Mouse (Mus musculus) C2C12 (cell line): ENCODE results near the gene Cabp7.

ENCODE experiments used
- CTCF ChIP-seq: IDR thresholded peaks from one replicate; pipeline ENCODE4 v1.5.1; 2011; ENCODE audit not compliant: control insufficient read depth, insufficient read depth, insufficient read length
- FOSL1 ChIP-seq: IDR thresholded peaks from one replicate; pipeline ENCODE4 v1.8.0; 2011; ENCODE audit warnings: mild to moderate bottlenecking, low read length; ENCODE audit not compliant: poor library complexity, insufficient read depth, severe bottlenecking
- MAX ChIP-seq: IDR thresholded peaks from one replicate; pipeline ENCODE4 v1.6.1; 2011; ENCODE audit warnings: mild to moderate bottlenecking, control low read depth
- MYOD1 ChIP-seq: IDR thresholded peaks from one replicate; pipeline ENCODE4 v1.6.1; 2011; ENCODE audit warnings: low read depth; ENCODE audit not compliant: control insufficient read depth, insufficient read length
- MYOG ChIP-seq: IDR thresholded peaks from one replicate; pipeline ENCODE4 v1.6.1; 2011; ENCODE audit not compliant: control insufficient read depth, insufficient read length; ENCODE audit errors: extremely low read depth
- USF1 ChIP-seq: IDR thresholded peaks from one replicate; pipeline ENCODE4 v1.6.1; 2011; ENCODE audit warnings: low read depth, mild to moderate bottlenecking, control low read depth, moderate library complexity

- TF ChIP-seq CTCF = no peak
- no peak for TF ChIP-seq MYOG
- TF ChIP-seq MAX = no peak
- no peak for TF ChIP-seq MYOD1
- TF ChIP-seq USF1 = no peak
- no peak for TF ChIP-seq FOSL1
These were observed 25.5 kb downstream of the Cabp7 start for GRCm38 (mm10) chr11:4720900-4721580.
